Mouse (Mus musculus): ENCODE measurements around the gene Chrm4. TPM values are rescaled to one million over a fixed set of nuclear protein-coding genes. Genes with fewer than 3 reads are reported as not detected.

The Chrm4 gene
- polyA plus RNA-seq, 1 experiment from 2014 or later = not detected

DNA sequence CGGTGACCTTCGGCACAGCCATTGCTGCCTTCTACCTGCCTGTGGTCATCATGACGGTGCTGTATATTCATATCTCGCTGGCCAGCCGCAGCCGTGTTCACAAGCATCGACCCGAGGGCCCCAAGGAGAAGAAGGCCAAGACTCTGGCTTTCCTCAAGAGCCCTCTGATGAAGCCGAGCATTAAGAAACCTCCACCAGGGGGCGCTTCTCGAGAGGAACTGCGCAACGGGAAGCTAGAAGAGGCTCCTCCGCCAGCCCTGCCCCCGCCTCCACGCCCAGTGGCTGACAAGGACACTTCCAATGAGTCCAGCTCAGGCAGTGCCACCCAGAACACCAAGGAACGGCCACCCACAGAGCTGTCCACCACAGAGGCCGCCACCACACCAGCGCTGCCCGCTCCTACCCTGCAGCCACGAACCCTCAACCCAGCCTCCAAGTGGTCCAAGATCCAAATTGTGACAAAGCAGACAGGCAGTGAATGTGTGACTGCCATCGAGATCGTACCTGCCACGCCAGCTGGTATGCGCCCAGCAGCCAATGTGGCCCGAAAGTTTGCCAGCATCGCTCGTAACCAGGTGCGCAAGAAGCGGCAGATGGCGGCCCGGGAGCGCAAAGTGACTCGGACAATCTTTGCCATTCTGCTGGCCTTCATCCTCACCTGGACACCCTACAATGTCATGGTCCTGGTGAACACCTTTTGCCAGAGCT is 931 bp downstream of the Chrm4 start:
- Histone ChIP-seq H3K4me2 (peak overlapping the region; percentile 52), H3K27me3 (ENCODE audit: control insufficient read depth, insufficient read depth, low read length) (peaks cover 20% of the 10 kb centered on the region), H3K4me1 (ENCODE audit: control insufficient read depth, insufficient read depth, low read length) (peaks cover 18% of the 10 kb centered on the region), H3K36me3 (ENCODE audit: control insufficient read depth, insufficient read depth, low read length) (0 out of 2 replicates have a peak, but pooled peaks cover 4% of the 10 kb centered on the region), H3K9ac (ENCODE audit: low read depth, low read length) (no peak overlapping the region), H3K9me3 (replicated peaks; ENCODE audit: control insufficient read depth, low read length) (no peaks in the 10 kb centered on the region), H3K27ac (ENCODE audit: low read depth, low read length) (no peak overlapping the region), H3K4me3 (ENCODE audit: low read depth, low read length) (peak overlapping the region; percentile 28; the same call in 1 of the 2 replicates)
- WGBS (ENCODE audit: insufficient replicate concordance) = 30% methylated on average over 34 of the region's 34 CpGs
- ATAC-seq (replicated peaks; ENCODE audit: insufficient number of reproducible peaks, low FRiP score, low TSS enrichment) = no peak

DNA sequence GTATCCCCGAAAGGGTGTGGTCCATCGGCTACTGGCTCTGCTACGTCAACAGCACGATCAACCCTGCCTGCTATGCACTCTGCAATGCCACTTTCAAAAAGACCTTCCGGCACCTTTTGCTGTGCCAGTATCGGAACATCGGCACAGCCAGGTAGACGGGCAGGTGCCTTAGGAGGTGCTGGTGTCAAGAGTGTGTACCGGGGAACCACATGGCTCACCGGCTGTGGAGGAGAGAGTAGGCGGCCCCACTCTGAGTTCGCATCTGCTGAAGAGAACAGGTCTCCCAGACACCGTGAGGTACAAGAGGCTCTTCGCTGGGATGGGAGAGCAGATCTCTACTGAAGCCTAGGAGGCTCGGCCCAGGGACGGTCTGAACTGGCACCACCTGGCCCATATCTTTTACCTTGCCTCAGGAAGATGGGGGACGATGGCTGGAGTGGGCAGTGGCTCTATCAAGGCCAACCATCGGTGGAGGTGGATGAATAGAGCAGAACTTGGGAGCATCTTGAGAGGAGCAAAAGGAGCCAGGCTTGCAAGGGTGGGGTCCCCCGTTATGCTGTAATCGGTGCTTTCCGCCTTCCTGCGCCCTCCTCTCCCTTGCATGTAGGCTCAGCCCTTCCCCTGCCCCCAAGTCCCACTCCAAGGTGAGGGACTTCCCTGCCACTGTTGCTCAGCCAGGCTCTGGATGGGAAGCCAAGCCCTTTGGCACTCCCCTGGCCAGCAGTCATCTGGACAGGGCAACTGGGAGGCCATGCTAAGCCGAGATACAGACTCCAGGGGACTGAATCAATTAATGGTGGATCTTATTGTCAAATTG is 1.7 kb downstream of the Chrm4 start:
- 64% methylated on average over 23 of the region's 23 CpGs for WGBS (ENCODE audit: insufficient replicate concordance)
- Histone ChIP-seq H3K27ac (ENCODE audit: low read depth, low read length) (no peak overlapping the region), H3K4me2 (peak overlapping the region; percentile 52; the same call in 1 of the 2 replicates), H3K4me3 (ENCODE audit: low read depth, low read length) (0 out of 2 replicates have a peak overlapping the region, but pooled peaks have one; percentile 28), H3K36me3 (ENCODE audit: control insufficient read depth, insufficient read depth, low read length) (0 out of 2 replicates have a peak, but pooled peaks cover 8% of the 10 kb centered on the region), H3K4me1 (ENCODE audit: control insufficient read depth, insufficient read depth, low read length) (peaks cover 22% of the 10 kb centered on the region), H3K27me3 (ENCODE audit: control insufficient read depth, insufficient read depth, low read length) (peaks cover 12% of the 10 kb centered on the region), H3K9ac (ENCODE audit: low read depth, low read length) (no peak overlapping the region), H3K9me3 (replicated peaks; ENCODE audit: control insufficient read depth, low read length) (no peaks in the 10 kb centered on the region)
- no peak for ATAC-seq (replicated peaks; ENCODE audit: insufficient number of reproducible peaks, low FRiP score, low TSS enrichment)

DNA sequence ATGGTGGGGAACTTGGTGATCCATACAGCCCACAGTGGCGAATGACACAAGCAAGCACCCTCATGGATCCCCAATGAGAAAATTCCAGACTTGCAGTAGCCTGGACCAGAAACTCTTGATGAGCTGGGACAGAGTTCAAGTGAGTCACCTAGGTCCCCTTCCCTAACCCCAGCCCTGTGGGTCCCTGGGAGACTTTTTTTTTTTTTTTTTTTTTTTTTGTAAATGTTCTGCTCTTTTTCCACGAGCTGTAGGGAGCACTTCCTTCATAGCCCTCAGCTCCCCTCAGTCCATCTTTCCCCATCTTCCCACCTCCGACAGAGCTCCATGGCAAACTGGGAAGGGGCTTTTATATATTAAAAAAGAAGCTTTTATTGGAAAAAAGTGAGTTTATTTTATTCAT is 2.4 kb downstream of the Chrm4 start:
- peak overlapping the region; percentile 83; the same call in 1 of the 2 replicates for H3K4me2 ChIP-seq

DNA sequence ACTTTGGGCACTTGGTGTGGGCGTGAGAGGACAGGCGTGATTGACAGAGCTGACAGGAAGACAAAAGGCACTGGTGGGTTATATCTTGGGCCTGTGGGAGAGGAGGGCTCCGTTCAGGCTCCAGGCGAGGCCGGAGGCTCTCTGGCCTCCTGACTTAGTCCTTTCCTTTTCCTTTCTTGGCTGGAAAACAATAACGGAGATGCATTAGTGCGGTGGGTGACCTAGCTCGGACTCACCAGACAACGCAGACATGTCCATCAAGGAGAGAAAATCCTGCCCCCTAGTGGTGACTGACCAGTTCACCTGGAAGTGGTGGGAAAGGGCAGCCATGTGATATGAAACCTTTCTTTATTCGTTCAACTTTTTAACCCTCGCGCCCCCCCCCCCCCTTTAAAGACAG is 2.9 kb downstream of the Chrm4 start:
- 8% methylated on average over 12 of the region's 12 CpGs for WGBS (ENCODE audit: insufficient replicate concordance)
- peak overlapping the region; percentile 83 for H3K4me2 ChIP-seq
- peak overlapping the region; percentile 90; the same call in 1 of the 2 replicates for H3K9ac ChIP-seq (ENCODE audit: low read depth, low read length)
- peaks cover 8% of the 10 kb centered on the region; the same call in 1 of the 2 replicates for H3K36me3 ChIP-seq (ENCODE audit: control insufficient read depth, insufficient read depth, low read length)
- H3K27me3 ChIP-seq (ENCODE audit: control insufficient read depth, insufficient read depth, low read length) = peaks cover 4% of the 10 kb centered on the region
- peaks cover 33% of the 10 kb centered on the region for H3K4me1 ChIP-seq (ENCODE audit: control insufficient read depth, insufficient read depth, low read length)
- H3K4me3 ChIP-seq (ENCODE audit: low read depth, low read length) = peak overlapping the region; percentile 67
- no peak for ATAC-seq (replicated peaks; ENCODE audit: insufficient number of reproducible peaks, low FRiP score, low TSS enrichment)
- peak overlapping the region; percentile 96; the same call in 1 of the 2 replicates for H3K27ac ChIP-seq (ENCODE audit: low read depth, low read length)
- H3K9me3 ChIP-seq (replicated peaks; ENCODE audit: control insufficient read depth, low read length) = no peaks in the 10 kb centered on the region

More for the DNA sequence above, 2.4 kb downstream of the Chrm4 start:
- Histone ChIP-seq H3K9me3 (replicated peaks; ENCODE audit: control insufficient read depth, low read length) (no peaks in the 10 kb centered on the region), H3K36me3 (ENCODE audit: control insufficient read depth, insufficient read depth, low read length) (0 out of 2 replicates have a peak, but pooled peaks cover 8% of the 10 kb centered on the region), H3K27ac (ENCODE audit: low read depth, low read length) (no peak overlapping the region), H3K4me1 (ENCODE audit: control insufficient read depth, insufficient read depth, low read length) (peaks cover 28% of the 10 kb centered on the region), H3K27me3 (ENCODE audit: control insufficient read depth, insufficient read depth, low read length) (peaks cover 8% of the 10 kb centered on the region), H3K4me3 (ENCODE audit: low read depth, low read length) (no peak overlapping the region), H3K9ac (ENCODE audit: low read depth, low read length) (no peak overlapping the region)
- WGBS (ENCODE audit: insufficient replicate concordance) = 50% methylated on average over 3 of the region's 3 CpGs
- ATAC-seq (replicated peaks; ENCODE audit: insufficient number of reproducible peaks, low FRiP score, low TSS enrichment) = no peak

DNA sequence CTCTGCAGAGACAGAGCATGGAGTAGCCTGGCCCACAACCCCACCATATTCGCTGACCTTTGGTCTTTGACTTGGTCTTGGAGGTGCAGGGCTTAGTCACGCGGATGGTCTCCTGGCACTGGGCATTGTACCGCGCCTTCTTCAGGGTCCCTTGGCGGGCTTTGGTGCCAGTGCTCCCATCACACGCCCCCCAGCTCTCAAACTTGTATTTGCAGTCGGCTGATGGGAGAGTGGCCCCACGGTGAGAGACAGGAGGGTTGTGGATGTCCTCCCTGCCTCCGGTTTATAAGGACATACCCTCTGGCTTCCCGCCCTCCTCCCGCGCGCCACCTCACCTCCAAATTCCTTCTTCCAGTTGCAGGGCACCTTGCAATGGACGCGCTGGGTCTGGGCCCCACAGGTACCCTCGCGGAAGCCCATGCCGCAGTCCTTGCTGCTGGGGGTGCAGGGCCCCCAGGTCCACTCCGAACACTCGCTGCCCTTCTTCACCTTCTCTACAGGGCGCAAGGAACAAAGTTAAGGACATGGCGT is 3.8 kb downstream of the Chrm4 start:
- Histone ChIP-seq H3K4me1 (ENCODE audit: control insufficient read depth, insufficient read depth, low read length) (peaks cover 34% of the 10 kb centered on the region), H3K9ac (ENCODE audit: low read depth, low read length) (peak overlapping the region; percentile 90), H3K9me3 (replicated peaks; ENCODE audit: control insufficient read depth, low read length) (no peaks in the 10 kb centered on the region), H3K4me2 (peak overlapping the region; percentile 83), H3K27ac (ENCODE audit: low read depth, low read length) (peak overlapping the region; percentile 96), H3K4me3 (ENCODE audit: low read depth, low read length) (peak overlapping the region; percentile 67), H3K27me3 (ENCODE audit: control insufficient read depth, insufficient read depth, low read length) (peaks cover 4% of the 10 kb centered on the region), H3K36me3 (ENCODE audit: control insufficient read depth, insufficient read depth, low read length) (peaks cover 16% of the 10 kb centered on the region; the same call in 1 of the 2 replicates)
- under 1% methylated on average over 23 of the region's 23 CpGs for WGBS (ENCODE audit: insufficient replicate concordance)
- ATAC-seq (replicated peaks; ENCODE audit: insufficient number of reproducible peaks, low FRiP score, low TSS enrichment) = no peak

DNA sequence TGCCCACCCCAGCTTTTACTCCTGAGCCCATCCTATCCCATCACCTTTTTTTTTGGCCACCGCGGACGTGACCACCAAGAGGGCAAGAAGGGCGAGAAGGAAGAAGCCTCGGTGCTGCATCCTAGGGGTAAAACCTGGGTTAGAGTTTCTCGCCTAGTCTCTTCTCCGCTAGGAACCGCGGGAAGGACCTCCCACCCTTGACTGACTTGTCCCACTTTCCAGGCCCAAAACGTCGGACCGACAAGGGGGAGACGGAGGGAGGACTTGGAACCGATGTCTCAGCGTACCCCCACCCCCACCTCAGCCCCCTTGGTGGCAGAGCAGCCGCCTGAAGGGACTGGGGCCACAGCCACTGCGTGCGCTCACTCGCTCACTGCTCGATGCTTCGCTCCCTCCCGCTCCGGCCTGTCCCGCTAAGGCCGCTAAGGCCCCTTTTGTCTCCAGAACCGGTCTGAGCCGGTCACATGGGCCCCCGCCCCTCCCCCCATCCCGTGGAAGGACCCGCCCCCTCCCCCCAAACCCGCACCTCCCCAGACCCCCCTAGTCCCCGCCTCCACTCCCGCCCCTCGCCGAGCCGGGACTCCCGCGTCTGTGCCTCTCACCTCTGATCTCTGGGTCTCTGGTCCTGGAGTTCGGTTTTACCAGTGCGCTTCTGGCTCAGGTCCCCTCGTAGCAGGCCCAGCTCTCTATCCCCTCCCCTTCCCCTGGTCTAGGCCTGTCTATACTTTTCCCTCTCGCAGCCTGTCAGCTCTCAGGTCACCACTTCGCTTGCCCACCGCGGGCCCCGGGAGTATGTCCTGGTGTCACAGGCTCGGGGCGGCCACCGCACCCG is 4.5 kb downstream of the Chrm4 start:
- peak; percentile 54 for ATAC-seq (replicated peaks; ENCODE audit: insufficient number of reproducible peaks, low FRiP score, low TSS enrichment)
- peak overlapping the region; percentile 96 for H3K27ac ChIP-seq (ENCODE audit: low read depth, low read length)
- H3K4me1 ChIP-seq (ENCODE audit: control insufficient read depth, insufficient read depth, low read length) = peaks cover 34% of the 10 kb centered on the region
- peak overlapping the region; percentile 83 for H3K4me2 ChIP-seq
- H3K36me3 ChIP-seq (ENCODE audit: control insufficient read depth, insufficient read depth, low read length) = peaks cover 18% of the 10 kb centered on the region; the same call in 1 of the 2 replicates
- H3K9ac ChIP-seq (ENCODE audit: low read depth, low read length) = peak overlapping the region; percentile 90
- peaks cover 4% of the 10 kb centered on the region; the same call in 1 of the 2 replicates for H3K27me3 ChIP-seq (ENCODE audit: control insufficient read depth, insufficient read depth, low read length)
- H3K4me3 ChIP-seq (ENCODE audit: low read depth, low read length) = peak overlapping the region; percentile 67
- WGBS (ENCODE audit: insufficient replicate concordance) = 1% methylated on average over 43 of the region's 50 CpGs
- no peaks in the 10 kb centered on the region for H3K9me3 ChIP-seq (replicated peaks; ENCODE audit: control insufficient read depth, low read length)

DNA sequence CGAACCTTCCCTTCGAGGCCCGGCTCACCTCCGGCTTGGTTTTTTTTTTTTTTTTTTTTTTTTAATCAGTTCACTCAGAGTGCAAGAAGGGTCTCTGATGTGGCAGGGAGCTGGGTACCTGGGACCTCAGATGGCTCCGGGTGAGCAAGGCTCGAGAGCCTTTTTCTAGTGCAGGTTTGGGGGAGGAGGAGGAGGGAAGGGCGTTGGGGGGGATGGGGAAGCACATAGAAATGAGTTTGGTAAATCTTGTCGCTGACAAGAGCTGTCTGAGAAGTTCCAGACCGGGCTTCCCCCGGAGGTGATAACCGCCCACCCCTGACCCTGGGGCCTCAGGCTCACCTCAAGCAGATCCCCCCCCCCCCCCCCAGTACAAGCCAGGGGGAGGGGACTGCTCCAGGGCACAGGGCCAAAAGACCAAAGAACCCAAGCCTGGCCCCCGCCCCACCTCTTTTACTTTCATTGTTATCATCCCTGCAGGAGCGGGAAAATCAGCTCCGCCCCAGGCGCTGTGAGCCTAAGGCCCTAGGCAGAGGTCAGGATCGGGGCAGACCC is 5.2 kb downstream of the Chrm4 start, which contains the start of gene Mdk:
TSS of gene Mdk (minus strand) at position 138 of the 552 bp plus-strand sequence.
- H3K9ac ChIP-seq (ENCODE audit: low read depth, low read length) = peak within 1 kb of the TSS; percentile 90
- ATAC-seq (replicated peaks; ENCODE audit: insufficient number of reproducible peaks, low FRiP score, low TSS enrichment) = peak; percentile 43
- H3K27ac ChIP-seq (ENCODE audit: low read depth, low read length) = peak within 1 kb of the TSS; percentile 96
- H3K9me3 ChIP-seq (replicated peaks; ENCODE audit: control insufficient read depth, low read length) = no peaks in the 10 kb centered on the region
- peaks cover 34% of the 10 kb centered on the region for H3K4me1 ChIP-seq (ENCODE audit: control insufficient read depth, insufficient read depth, low read length)
- H3K4me3 ChIP-seq (ENCODE audit: low read depth, low read length) = peak within 1 kb of the TSS; percentile 67
- under 1% methylated on average over 16 of the region's 16 CpGs for WGBS (ENCODE audit: insufficient replicate concordance)
- peaks cover 4% of the 10 kb centered on the region; the same call in 1 of the 2 replicates for H3K27me3 ChIP-seq (ENCODE audit: control insufficient read depth, insufficient read depth, low read length)
- peak within 1 kb of the TSS; percentile 83 for H3K4me2 ChIP-seq
- H3K36me3 ChIP-seq (ENCODE audit: control insufficient read depth, insufficient read depth, low read length) = peaks cover 24% of the 10 kb centered on the region

All from heart, embryonic 11.5 days (tissue).